Mouse (Mus musculus) MEL (cell line): Measurements from ENCODE around the gene Cacna1c.

Experiments
- CHD1 ChIP-seq: IDR thresholded peaks from 2 replicates; pipeline ENCODE4 v1.6.1; 2012; ENCODE audit warnings: low read depth, mild to moderate bottlenecking, inconsistent platforms, low read length, improper control_type of control experiment
- CHD2 ChIP-seq: IDR thresholded peaks from 2 replicates; pipeline ENCODE4 v1.6.1; 2011; ENCODE audit warnings: low read length, improper control_type of control experiment
- CTCF ChIP-seq, 3 experiments: IDR thresholded peaks in 2 of 3; conservative IDR thresholded peaks in 1 of 3; 2 replicates each; pipeline ENCODE4 v1.5.1; 2011 to 2012; ENCODE audit warnings: low read length in 3 of 3, low read depth in 2 of 3, mild to moderate bottlenecking in 2 of 3, improper control_type of control experiment in 1 of 3, inconsistent platforms in 1 of 3, mixed read lengths in 1 of 3, moderate library complexity in 1 of 3; ENCODE audit not compliant: control insufficient read depth in 1 of 3, insufficient read depth in 1 of 3, poor library complexity in 1 of 3, severe bottlenecking in 1 of 3
- EP300 ChIP-seq, 2 experiments: IDR thresholded peaks; 2 replicates each; pipeline ENCODE4 v1.6.1; 2011; ENCODE audit warnings: improper control_type of control experiment in 2 of 2, low read length in 2 of 2, low read depth in 1 of 2, mild to moderate bottlenecking in 1 of 2
- GABPA ChIP-seq: IDR thresholded peaks from 2 replicates; pipeline ENCODE4 v1.6.1; 2012; ENCODE audit warnings: low read depth, mild to moderate bottlenecking, inconsistent platforms, low read length, improper control_type of control experiment, moderate library complexity
- KAT2A ChIP-seq: conservative IDR thresholded peaks from 2 replicates; pipeline ENCODE4 v1.6.1; 2012; ENCODE audit warnings: low read depth, low read length, improper control_type of control experiment, inconsistent platforms
- MAFK ChIP-seq: IDR thresholded peaks from 2 replicates; pipeline ENCODE4 v1.6.1; 2011; ENCODE audit warnings: low read depth, mild to moderate bottlenecking, low read length, improper control_type of control experiment, borderline replicate concordance
- NELFE ChIP-seq: IDR thresholded peaks from 2 replicates; pipeline ENCODE4 v1.6.1; 2011; ENCODE audit warnings: low read depth, low read length, improper control_type of control experiment
- NRF1 ChIP-seq: IDR thresholded peaks from 2 replicates; pipeline ENCODE4 v1.6.1; 2014; ENCODE audit warnings: low read depth, mild to moderate bottlenecking, inconsistent platforms, low read length, improper control_type of control experiment, moderate library complexity; ENCODE audit not compliant: poor library complexity, insufficient read depth, severe bottlenecking
- POLR2A ChIP-seq, 2 experiments: IDR thresholded peaks; 2 replicates each; pipeline ENCODE4 v1.6.1; 2011 to 2012; ENCODE audit warnings: low read length in 2 of 2, mild to moderate bottlenecking in 2 of 2, control low read depth in 1 of 2, improper control_type of control experiment in 1 of 2, low read depth in 1 of 2, moderate library complexity in 1 of 2; ENCODE audit not compliant: control insufficient read depth in 1 of 2, insufficient read depth in 1 of 2, poor library complexity in 1 of 2
- RAD21 ChIP-seq: IDR thresholded peaks from 2 replicates; pipeline ENCODE4 v1.6.1; 2011; ENCODE audit warnings: mild to moderate bottlenecking, low read depth, low read length, improper control_type of control experiment
- USF1 ChIP-seq: IDR thresholded peaks from 2 replicates; pipeline ENCODE4 v1.6.1; 2014; ENCODE audit warnings: low read depth, mild to moderate bottlenecking, inconsistent platforms, low read length, improper control_type of control experiment, moderate library complexity
- ZC3H11A ChIP-seq: IDR thresholded peaks from 2 replicates; pipeline ENCODE4 v1.6.1; 2012; ENCODE audit warnings: low read depth, mild to moderate bottlenecking, inconsistent platforms, low read length, improper control_type of control experiment
- ZNF384 ChIP-seq: IDR thresholded peaks from 2 replicates; pipeline ENCODE4 v1.6.1; 2012; ENCODE audit warnings: low read depth, mild to moderate bottlenecking, inconsistent platforms, low read length, improper control_type of control experiment

- no peak for TF ChIP-seq CTCF (IDR thresholded peaks at IDR 0.05 in 2 of 3, conservative IDR thresholded peaks at IDR 0.05 in 1 of 3; ENCODE audit: control insufficient read depth in 1 of 3, insufficient read depth in 1 of 3, low read depth in 2 of 3, low read length in 3 of 3, poor library complexity in 1 of 3, severe bottlenecking in 1 of 3)
- TF ChIP-seq POLR2A (IDR thresholded peaks at IDR 0.05; ENCODE audit: control insufficient read depth in 1 of 2, insufficient read depth in 1 of 2, low read depth in 1 of 2, low read length in 2 of 2, poor library complexity in 1 of 2): no peak
- no peak for TF ChIP-seq KAT2A
- TF ChIP-seq CHD1: no peak
- no peak for TF ChIP-seq NELFE
- no peak for TF ChIP-seq USF1
- no peak for TF ChIP-seq NRF1
- TF ChIP-seq RAD21: no peak
- TF ChIP-seq GABPA: no peak
- TF ChIP-seq MAFK: no peak
- TF ChIP-seq ZC3H11A: no peak
- no peak for TF ChIP-seq CHD2
- no peak for TF ChIP-seq ZNF384
- TF ChIP-seq EP300 (IDR thresholded peaks at IDR 0.05; ENCODE audit: low read depth in 1 of 2, low read length in 2 of 2): no peak
Measured at GRCm38 (mm10) chr6:118876204-118876603, 320.0 kb downstream of the Cacna1c start.
